Mouse (Mus musculus) gastrocnemius, postnatal 10 days (tissue): ENCODE measurements at regions not wholly inside any gene's neighbourhood (a gene's known extent, or its start where the extent isn't known, plus 50 kb on each side); places are given as distances from the start of the nearest gene placed in this dataset.

ENCODE experiments used
- DNase-seq: peaks from one replicate; pipeline ENCODE4 v3.0.0; 2021; ENCODE audit warnings: mixed read lengths

DNA sequence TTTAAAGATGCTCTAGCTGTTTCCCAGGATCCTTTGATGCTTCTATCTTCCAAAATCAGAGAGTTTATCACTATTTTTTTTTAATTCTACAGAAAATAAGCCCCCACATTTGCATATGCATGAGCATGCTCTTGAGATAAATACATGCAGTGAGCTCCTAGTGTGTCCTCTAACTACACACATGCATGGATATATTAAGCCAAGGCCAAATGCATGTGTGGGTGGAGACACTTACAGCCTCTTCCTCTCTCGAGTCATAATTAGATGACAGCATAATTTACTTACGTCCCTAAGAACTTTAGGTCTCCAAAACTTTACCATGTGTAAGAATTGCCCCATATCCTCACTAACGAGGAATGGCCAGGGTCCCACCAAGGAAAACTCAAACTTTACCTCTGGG, 189.9 kb upstream of the Gcfc2 start:
- DNase-seq = no peak

DNA sequence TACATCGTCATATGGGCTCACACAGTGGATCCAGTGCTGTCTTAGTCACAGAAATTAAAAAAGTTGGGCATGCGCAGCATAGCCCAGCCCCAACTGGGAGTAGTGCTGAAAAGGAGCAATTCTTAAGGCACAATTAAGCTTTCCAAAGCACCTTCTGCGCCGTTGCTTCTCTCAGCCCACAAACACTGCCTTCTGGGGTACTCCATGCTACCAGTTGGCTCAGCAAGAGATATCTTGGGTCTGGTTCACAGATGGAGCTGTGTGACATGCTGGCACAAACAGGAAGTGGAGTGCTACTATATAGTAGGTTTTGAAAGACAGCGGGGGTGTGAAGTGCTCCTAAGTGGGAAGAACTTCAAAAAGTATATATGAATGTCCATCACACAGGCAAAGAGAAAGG, 185.0 kb upstream of the Gcfc2 start:
- no peak for DNase-seq

DNA sequence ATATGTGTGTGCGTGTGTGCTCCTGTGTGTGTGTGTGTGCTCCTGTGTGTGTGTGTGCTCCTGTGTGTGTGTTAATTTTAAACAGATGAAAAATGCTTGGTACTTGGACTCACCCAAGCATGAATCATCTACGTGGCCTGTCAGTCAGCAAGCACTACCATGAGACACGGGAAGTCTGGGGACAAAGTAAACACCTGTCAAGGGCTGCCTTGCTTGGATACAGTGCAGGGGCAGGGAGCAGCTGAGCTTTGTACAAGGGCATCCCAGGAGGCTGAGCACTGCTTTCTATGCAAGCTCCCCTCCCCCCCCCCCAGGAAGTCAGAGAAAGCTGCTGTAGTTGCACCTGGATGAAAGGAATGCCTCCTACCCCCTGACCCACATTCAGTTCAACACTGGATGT, 173.8 kb upstream of the Gcfc2 start:
- no peak for DNase-seq

DNA sequence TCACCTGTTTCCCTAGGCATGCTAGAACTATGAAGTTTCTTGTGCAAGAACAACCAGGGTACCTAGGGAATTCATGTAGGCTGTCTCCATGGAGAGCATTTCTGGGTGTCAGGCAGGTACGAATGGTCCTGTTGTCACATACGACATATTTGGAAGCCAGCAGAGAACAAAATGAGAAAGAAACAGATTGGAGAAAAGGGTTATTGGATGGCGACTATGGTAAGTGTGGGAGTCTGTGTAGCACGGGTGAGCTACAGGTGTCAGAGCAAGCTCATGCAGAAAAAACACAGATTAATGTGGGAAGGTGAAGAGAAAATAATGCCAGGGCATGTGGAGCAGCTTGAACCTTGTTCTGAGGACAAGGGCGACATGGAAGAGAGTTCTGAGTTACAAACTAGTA, 171.8 kb upstream of the Gcfc2 start:
- no peak for DNase-seq

DNA sequence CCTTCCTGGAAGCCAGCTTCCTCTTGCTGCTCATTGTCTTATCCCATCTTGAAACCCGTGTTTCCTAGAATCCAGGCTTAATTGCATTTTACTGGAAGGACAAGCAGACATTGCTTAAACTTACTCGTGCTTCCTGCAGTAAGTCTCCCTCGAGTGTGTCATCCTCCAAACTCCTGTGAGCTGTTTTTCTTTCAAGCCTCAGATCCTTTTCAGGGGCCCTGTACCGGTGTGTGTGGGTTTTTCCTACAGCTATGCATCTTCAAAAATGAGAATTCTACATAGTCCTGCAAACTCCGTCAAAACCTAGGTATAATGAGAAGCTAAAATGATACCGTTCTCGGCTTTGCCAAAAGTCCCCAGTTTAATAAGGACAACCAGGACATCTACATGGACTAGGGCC, 167.2 kb upstream of the Gcfc2 start:
- DNase-seq = no peak

DNA sequence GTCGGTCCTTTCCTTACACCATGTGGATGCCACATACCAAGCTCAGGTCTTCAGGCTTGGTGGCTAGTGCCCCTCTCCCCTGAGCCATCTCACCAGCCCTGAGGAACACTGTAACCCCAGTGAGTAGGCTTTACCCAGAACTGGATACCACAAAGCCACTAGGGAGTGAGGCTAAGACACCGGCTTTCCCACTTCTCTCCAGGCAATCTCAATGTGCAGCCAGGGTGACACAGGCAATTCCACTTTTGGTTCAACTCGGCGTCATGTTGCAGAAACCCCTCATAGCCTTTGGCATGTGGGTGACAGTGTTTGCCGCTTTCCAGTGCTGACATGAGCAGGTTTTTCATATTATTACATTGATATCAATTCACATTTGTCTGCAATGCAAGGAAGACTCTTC, 164.6 kb upstream of the Gcfc2 start:
- no peak for DNase-seq

DNA sequence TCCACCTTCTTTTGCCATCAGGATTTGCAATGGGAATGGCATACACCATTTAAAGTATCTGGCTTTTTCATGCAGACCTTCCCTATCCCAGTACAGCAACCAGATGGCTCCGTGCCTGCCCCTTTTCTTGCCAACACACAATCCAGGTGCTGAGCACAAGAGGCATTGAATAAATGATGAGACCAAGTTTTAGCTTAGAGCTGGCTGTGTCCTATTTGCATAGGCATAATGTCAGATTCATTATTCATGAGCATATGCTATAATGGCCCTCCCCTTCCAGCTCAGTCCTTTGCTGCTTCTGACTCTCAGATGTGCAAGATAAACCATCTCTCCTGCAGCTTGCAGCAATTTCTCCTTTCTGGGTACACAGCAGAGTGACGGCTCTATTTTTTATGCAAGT, 163.3 kb upstream of the Gcfc2 start:
- no peak for DNase-seq

DNA sequence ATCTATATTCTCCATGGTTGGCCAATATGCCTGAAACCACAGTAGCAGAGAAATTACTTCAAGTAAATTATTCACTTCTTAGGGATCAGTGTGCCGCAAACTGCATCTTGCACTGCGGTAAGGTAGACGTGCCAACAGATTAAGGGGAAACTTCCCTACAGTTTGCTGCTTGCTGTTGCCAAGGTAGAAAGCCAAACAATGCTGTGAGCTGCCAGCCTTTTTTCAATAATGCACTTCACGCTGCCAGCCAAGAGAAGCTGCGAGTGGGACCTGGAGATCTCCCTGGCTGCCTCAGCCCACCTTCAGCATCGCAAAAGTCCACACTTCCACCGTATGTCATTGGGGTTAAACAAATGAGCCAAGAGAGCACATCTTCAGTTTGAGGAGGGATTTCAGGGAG, 157.6 kb upstream of the Gcfc2 start:
- no peak for DNase-seq

DNA sequence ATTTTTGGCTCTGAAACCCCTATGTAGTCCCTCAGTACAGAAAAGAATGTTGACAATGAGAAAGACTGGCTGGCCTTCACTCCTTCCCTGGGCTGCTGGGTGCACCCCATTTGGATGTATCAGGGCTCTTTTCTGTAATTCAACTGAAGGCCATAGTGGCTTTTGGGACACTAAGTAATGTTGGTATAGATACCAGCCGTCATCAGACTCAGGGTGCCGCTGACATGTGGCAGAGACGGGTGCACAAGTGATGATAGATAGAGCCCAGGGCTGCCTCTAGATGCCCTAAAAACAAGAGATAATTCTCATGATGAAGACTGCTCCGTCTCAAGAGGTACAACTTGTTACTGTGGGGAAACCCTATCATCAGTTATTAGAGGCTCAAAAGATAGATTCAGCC, 156.7 kb upstream of the Gcfc2 start:
- no peak for DNase-seq

DNA sequence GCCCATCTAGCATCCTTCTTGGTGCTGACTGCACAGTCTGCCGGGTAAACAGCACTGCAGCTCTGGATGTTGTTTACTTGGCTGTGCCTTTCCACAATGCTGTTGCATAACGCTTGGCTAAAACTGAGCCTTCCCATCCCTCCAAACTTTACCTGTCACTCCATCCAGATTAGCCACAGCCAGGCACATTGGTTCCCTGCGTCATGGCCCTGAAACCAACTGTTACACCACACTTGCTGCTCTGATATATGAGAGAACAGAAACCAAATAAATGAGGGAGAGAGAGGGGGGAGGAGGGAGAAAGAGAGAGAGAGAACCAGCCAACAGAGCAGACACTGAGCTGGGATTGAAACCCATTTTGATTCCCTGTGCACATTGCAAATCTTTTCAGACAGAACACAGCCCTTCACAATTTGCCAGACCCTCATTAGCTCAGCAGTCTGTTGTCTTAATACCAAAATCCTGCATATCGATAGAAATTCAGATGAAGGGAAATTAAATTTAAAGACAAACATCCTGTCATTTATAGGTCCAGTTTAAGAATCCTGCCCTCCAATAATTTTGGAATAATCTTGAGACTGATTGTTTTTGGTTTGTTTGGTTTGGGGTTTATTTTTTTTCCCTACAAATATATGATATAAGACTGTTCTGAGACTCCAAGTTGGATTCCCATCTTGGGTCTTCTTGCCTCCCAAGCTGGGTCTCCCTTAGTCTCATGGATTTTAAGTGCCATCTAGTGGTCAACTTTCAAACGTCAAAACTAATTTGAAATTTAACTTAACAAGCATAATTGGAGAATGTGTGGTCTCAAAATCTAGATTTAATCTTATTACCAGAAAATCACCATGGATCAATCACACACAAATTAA, 154.6 kb upstream of the Gcfc2 start:
- DNase-seq = no peak

DNA sequence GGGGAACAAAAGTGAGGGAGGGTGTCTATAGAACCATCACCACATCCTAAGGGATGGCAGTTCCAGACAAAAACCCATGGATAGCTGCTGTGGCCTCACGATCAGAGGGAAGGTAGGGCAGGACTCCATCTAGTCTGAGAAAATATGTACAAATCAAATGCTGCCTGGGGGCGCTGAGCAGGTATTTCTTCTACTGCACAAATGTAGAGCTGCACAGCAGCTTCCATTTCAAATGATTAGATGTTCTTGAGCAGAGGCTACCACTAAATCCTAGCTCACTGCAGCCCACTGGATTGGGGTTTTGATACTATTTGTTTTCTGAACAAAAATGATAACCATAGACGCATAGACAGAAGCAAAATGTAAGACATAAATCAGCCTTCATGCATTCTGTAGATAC, 153.2 kb upstream of the Gcfc2 start:
- no peak for DNase-seq

DNA sequence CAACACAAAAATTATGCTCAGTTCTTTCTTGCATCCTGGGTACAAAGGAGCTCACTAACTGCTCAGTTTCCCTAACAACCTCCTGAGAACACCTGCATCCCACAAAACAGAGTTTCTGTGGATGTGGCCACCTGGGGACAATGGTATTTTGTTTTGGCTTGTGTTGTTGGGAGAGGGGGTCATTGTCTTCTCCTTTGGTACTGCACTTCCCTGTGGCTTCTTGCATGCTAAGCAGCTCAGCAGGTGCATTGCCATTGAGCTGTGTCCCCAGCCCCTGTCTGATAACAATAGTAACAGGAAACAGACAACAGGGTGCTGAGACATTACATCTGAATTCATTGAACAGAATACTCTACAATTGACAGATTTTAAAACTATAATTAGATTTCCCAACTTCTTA, 151.6 kb upstream of the Gcfc2 start:
- DNase-seq = no peak

DNA sequence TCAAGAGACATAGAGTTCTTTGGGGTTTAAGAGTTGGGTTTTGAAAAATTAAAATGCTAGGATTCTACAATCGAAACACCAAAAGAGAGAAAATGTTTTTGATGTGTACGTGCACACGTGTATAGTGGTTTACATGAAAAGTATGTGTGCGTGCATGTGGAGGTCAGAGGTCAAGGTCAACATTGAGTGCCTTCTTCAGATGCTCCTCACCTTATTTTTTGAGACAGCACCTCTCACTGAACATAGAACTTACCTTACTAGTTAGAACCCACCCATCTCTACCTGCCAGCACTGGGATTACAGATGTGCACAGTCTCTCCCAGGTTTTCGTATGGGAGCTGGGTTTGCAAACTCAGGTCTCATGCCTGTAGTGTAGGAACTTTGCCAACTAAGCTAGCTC, 141.3 kb upstream of the Gcfc2 start:
- DNase-seq = no peak

DNA sequence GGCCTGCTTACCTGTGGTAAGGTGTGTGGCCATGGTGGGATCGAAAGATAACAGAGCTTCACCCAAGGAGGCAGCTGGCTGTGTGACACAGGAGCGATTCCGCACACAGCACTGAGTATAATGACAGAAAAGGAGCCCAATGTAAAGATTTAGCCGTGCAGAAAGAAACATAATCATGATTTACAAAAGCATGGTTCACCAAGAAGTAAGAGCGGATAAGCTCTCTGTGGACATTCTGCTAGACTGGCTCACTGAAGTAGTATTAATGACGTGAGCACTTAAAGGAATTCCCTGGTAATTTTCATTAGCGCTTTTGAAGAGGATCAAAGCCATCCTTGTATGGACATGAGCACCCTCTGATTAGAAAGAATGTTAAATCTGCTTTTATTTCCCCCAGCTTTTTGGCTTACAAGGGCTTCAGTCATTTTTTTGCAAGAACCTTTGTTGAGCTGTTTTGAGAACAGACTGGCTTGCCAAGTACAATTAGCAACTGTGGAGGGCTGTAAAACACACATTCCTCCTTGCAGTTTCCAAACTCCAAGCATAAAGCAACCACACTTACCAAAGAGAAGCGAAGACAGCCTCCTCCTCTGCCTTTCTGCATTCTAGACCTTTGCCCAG, 140.5 kb upstream of the Gcfc2 start:
- no peak for DNase-seq

DNA sequence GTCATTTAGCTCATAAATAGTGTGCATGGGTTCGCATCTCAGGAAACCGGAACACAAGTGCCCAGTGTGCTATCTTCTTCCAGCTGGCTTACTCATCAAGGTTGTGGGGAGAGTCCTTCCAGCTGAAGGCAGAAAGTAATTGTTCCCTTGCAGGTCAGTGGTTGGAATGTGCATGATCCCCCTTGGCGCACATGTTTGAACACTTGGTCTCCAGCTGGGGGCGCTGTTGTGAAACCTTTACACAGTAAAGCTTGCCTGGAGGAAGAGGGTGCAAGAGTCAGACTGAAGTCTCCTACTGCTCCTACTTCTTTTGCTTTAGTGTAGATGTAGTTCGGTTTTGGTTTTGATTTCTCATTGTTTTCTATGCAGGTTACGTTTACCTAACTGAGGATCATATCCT, 128.2 kb upstream of the Gcfc2 start:
- DNase-seq = no peak

DNA sequence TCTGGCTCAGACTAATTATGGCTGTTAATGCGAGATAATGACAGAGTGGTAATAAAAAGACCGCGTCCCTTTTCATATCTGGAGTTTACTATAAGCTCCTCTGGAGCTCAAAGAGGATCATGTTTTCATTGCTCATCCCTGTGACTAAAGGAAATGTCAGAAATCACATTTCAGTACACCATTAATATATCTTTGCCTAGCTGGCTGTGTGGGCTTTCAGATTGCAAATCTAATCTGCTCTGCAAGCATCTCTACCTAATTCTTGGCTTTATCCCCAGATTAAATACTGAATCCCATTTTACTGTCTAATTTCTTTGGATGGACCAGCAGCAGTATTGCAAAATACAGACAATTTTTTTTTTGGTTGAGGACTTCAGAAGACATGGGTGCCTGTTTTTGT, 122.6 kb upstream of the Gcfc2 start:
- no peak for DNase-seq

DNA sequence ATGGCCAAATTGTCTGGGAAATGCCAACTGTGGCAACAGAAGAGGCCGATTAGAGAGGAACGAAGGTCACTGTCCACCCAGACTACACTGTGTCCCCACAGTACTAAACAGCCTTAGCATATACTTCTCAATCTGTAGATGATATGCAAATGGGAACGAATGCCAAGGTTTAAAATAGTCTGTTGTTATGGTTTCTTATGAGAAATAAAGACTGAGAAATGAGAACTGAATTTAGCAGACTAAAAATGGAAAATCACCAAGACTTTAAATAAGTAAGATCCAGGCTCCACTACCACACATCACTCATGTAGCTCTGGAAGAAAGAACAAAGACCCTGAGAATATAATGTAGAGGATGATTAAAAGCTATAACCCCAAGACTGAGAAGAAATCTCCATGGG, 121.7 kb upstream of the Gcfc2 start:
- no peak for DNase-seq

DNA sequence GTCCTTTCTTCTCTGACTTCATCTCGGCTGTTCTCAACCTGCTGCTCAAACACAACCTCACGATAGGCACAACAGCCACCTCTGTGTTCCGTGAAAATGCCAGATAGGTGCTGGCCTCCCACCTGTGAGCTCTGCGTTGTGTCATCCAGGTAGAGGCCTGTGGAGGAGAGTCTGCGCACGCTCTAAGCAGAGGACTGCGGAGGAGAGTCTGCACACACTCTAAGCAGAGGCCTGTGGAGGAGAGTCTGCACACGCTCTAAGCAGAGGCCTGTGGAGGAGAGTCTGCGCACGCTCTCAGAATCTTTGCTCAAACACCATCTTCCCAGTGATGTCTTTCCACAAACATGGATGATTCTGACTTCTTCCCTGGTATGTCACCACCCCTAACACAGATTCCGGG, 117.5 kb upstream of the Gcfc2 start:
- no peak for DNase-seq

DNA sequence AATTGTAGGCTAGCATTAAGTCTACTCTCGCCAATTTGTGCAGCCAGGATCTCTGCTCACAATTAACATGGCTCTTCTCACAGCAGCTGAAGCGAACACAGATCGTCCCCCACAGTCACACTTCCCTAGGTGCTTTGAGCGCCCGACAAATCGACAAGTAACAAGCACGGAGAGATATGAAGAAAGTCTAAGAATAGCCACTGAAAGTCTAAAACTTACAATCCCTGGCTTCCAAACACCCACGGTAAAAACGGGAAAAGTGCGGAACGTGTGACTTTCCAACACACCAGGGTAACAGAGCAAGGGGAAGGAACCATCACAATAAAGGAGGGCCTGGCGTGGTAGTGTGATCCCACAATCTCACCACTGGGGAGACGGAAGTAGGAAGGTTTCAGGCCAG, 114.8 kb upstream of the Gcfc2 start:
- no peak for DNase-seq

DNA sequence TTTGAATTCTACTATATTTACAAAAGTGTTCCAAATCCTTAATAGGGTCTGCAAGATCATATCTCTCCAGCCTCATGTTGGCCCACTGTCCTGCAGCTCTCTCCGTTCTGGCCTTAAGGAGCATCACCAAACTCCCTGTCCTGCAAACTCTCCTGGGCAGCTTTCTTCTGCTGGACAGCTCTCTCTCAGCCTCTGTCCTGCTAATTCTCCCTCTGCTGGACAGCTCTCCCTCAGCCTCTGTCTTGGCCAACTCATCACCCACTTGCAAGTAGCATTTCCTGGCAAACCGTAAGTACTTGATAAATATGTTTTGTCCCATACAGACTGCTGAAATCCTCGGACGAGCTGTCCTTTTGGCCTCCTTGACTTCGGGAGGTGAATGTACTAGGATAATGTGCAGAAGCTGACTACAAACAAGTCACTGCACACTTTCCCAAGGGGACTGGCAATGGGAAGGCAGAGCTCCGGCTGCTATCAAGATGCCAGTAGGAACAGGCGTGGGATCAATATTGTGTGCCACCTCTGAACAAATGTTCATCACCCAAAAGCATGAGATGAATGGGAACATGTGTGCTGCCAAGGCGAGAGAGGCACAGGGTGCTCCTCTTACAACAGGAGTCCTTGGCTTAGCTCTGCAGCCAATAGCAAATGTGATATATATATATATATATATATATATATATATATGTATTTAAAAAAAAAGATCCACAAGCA, 108.1 kb upstream of the Gcfc2 start:
- DNase-seq = no peak

DNA sequence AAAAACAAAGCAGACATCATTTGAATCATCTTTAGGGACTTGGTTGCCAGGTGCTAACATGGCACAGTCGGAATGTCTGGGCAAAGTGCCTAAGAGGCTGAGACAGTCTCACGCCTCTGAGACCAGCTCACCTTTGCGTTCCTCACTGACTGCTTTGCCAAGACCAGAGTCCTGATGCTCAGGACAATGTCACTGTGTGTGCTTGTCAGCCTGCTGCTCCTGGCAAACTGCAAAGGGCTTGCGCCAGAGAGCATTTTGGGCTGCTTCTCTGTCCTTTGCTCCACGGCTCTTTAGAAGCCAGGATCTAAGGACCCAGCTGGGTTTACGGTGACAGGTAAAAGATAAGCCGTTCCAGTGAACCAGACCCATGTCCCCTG, 107.5 kb upstream of the Gcfc2 start:
- no peak for DNase-seq

DNA sequence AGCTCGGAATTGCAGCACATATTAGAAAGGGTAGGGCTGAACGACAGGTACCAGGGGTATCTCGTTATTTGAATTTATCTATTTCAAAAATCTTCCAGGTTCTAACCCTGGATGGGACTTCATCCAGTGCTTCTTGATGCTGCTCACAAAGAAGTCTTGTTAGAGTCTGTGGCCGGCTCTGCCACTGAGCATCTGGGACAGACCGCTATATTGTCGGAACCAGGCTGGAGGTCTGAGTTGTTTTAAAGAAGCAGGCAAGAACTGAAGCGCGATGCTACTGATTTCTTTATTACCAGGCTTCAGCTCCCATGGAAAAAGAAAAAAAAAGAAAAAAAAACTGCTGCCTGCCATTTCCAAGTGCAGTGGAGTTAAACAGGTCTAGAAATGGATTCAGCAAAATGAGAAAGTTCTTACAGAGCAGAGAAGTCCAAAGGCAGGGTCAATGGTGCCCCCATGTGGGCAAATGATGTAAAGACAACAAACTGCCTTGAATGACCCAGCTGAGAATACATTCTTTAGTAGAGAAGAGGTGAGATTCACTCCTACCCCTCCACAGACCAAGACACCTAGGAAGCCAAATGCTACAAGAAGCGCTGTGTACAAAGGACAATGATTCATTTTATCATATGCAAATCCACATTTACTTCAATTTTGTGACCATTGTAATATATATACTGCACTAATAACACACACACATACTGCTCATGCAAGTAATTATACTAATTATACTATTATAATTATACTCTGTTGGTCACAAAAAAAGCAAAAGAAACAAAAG, 106.2 kb upstream of the Gcfc2 start:
- DNase-seq = peak; percentile 18

DNA sequence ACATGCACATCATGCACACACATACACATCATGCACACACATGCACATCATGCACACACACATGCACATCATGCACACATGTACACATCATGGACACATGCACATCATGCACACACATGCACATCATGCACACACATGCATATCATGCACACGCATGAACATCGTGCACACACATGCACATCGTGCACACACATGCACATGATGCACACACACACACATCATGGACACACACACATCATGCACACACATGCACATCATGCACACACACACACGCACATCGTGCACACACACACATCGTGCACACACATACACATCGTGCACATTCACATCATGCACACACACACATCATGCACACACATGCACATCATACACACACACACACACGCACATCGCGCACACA, 104.9 kb upstream of the Gcfc2 start:
- DNase-seq = no peak
